Mouse (Mus musculus): Measurements from ENCODE around the gene Fras1.

GRCm38 (mm10) chr5:96579938-96580337 is 206.2 kb downstream of the Fras1 start:
- TF ChIP-seq CTCF (IDR thresholded peaks at IDR 0.05; ENCODE audit: low read depth) (no peak), EP300 (optimal IDR thresholded peaks at IDR 0.05) (no peak)

All from stomach, postnatal 0 days (tissue).